Mouse (Mus musculus) cerebellum, adult 2 months (tissue): ENCODE data around the gene Nfkb1.

Experiments used
- CTCF ChIP-seq: fragments of 200-500 bp; IDR thresholded peaks from 2 replicates; pipeline ENCODE4 v1.5.1; 2011; ENCODE audit warnings: low read depth, mild to moderate bottlenecking, control low read depth, low read length, moderate library complexity, borderline replicate concordance; ENCODE audit not compliant: insufficient read depth
- POLR2A ChIP-seq: fragments of 200-500 bp; IDR thresholded peaks from 2 replicates; pipeline ENCODE4 v1.6.1; 2011; ENCODE audit warnings: low read length, control low read depth, borderline replicate concordance; ENCODE audit not compliant: insufficient read depth

GRCm38 (mm10) chr3:135586060-135586459 is 105.3 kb downstream of the Nfkb1 start:
- no peak for TF ChIP-seq CTCF
- TF ChIP-seq POLR2A, result no peak
